Mouse (Mus musculus) E14TG2a.4 (cell line): ENCODE data around the gene Arl4d.

Source experiments
- CTCF ChIP-seq: conservative IDR thresholded peaks from 2 replicates; pipeline ENCODE4 v1.5.1; 2014; ENCODE audit warnings: low read length
- POU5F1 ChIP-seq: IDR thresholded peaks from 2 replicates; pipeline ENCODE4 v1.6.1; 2014; ENCODE audit warnings: low read length, borderline replicate concordance

- TF ChIP-seq CTCF (no peak), POU5F1 (no peak)
Measured at GRCm38 (mm10) chr11:101657528-101657885, 7.8 kb upstream of the Arl4d start.
